Mouse (Mus musculus) T-helper 2 cell (primary cell): Measurements from ENCODE around the gene Caskin2.

Experiments used
- in situ Hi-C: fragments of 300-600 bp; cut with MboI, MseI; formaldehyde crosslinking; loops from one replicate; pipeline ENCODE4 v1.15.1; 2025; ENCODE audit warnings: high pct_unique_total_duplicates

Caskin2 gene

GRCm38 (mm10) chr11:115807306-115807705 is 6.1 kb downstream of the Caskin2 start:
- in situ Hi-C loops = no loop called here

GRCm38 (mm10) chr11:115806154-115806553 is 7.3 kb downstream of the Caskin2 start:
- in situ Hi-C loops = no loop called here

GRCm38 (mm10) chr11:115805005-115805404 is 8.4 kb downstream of the Caskin2 start:
- in situ Hi-C loops = no loop called here

GRCm38 (mm10) chr11:115803072-115803709 is 10.2 kb downstream of the Caskin2 start:
- in situ Hi-C loops = no loop called here

- in situ Hi-C loops = no loop called here
Observed at GRCm38 (mm10) chr11:115800981-115801380, 12.5 kb downstream of the Caskin2 start.

- in situ Hi-C loops = no loop called here
Observed at GRCm38 (mm10) chr11:115797665-115798064, 15.8 kb downstream of the Caskin2 start.

- in situ Hi-C loops = no loop called here
Observed at GRCm38 (mm10) chr11:115796898-115797297, 16.5 kb downstream of the Caskin2 start.

- in situ Hi-C loops = no loop called here
Observed at GRCm38 (mm10) chr11:115792353-115792752, 21.1 kb downstream of the Caskin2 start.

GRCm38 (mm10) chr11:115791919-115792318 is 21.5 kb downstream of the Caskin2 start:
- in situ Hi-C loops = no loop called here

GRCm38 (mm10) chr11:115789787-115790186 is 23.7 kb downstream of the Caskin2 start:
- in situ Hi-C loops = no loop called here

GRCm38 (mm10) chr11:115786473-115786872 is 27.0 kb downstream of the Caskin2 start:
- in situ Hi-C loops = no loop called here

GRCm38 (mm10) chr11:115780141-115781070 is 33.0 kb downstream of the Caskin2 start:
- in situ Hi-C loops = no loop called here

- in situ Hi-C loops = no loop called here
Observed at GRCm38 (mm10) chr11:115779038-115779571, 34.3 kb downstream of the Caskin2 start.

- in situ Hi-C loops = no loop called here
Observed at GRCm38 (mm10) chr11:115777487-115778335, 35.7 kb downstream of the Caskin2 start.

GRCm38 (mm10) chr11:115776954-115777353 is 36.5 kb downstream of the Caskin2 start:
- in situ Hi-C loops = no loop called here

- in situ Hi-C loops = no loop called here
Observed at GRCm38 (mm10) chr11:115775821-115776665, 37.4 kb downstream of the Caskin2 start.

- in situ Hi-C loops = loop anchor here (5.0 kb wide), 1 partner anchor 37 kb away; no protein-coding TSS in a partner anchor
Observed at GRCm38 (mm10) chr11:115774653-115775052, 38.8 kb downstream of the Caskin2 start.

- in situ Hi-C loops = no loop called here
Observed at GRCm38 (mm10) chr11:115768896-115769295, 44.5 kb downstream of the Caskin2 start.

- in situ Hi-C loops = no loop called here
Observed at GRCm38 (mm10) chr11:115766981-115767380, 46.5 kb downstream of the Caskin2 start.

GRCm38 (mm10) chr11:115766356-115766943 is 47.0 kb downstream of the Caskin2 start:
- in situ Hi-C loops = no loop called here
